Mouse (Mus musculus) retina, adult 2 months (tissue): ENCODE measurements around the gene Hs6st1.

Experiments
- DNase-seq: peaks from one replicate; pipeline ENCODE4 v3.0.0-alpha.2; 2012; ENCODE audit warnings: low read depth, low spot score

Gene Hs6st1

GRCm38 (mm10) chr1:36083554-36083953, 15.4 kb downstream of the Hs6st1 start:
- no peak for DNase-seq

DNA sequence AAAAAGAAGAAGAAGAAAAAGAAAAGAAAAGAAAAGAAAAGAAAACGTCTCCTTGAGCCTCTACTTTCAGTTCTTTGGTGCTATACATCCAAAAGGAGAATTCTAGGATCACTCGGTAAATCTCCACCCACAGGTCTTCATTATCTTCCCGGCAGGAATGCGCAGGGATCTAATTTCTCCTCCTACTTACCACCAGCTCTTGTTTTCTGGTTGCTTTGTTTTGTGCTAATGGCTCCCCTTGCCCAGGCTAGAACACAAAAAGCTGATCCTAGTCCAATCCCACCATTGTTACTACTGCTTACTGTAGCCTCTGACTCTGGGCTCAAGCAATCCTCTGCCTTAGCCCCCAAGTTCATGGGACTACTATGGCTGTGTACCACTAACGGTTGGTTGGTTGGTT, 16.9 kb downstream of the Hs6st1 start:
- DNase-seq: no peak

GRCm38 (mm10) chr1:36088367-36088766, 20.2 kb downstream of the Hs6st1 start:
- no peak for DNase-seq

DNA sequence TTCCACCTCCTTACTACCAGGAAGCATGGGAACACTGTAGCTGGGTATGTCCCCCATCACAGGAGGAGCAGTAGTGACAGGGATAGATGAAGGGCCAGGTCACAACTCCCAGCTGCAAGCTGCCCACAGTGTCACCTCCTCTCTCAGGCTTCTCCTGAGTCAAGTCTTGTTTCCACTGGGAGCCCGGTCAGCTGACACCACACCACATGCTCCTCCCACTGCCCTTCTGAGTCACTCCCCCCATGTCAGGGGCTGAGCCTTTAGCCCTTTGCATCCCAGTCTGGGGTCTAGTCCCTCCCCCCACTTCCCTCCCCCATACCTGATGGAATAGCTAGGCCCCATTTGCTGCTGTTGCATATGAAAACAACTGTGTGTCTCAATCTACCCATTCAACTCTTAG, 21.3 kb downstream of the Hs6st1 start:
- DNase-seq: no peak

GRCm38 (mm10) chr1:36090011-36090721, 22.0 kb downstream of the Hs6st1 start:
- DNase-seq: no peak

DNA sequence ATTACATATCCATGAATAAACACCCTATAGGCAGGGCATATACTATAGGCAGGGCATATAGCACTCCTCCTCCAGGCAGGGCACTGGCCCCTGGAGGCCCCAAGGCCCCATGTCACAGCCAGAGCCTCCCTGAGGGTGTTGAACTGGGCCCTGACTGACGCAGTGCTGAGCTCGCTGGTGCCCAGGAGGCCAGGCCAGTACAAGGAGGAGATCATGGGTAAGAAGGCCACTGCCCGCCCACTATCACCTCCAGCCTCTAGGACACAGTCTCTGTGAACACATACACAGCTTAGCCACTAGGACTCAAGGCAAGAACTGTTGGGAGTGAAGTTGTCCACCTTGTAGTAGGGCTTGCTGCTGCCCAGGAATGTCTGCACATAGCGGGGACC, 22.5 kb downstream of the Hs6st1 start:
- no peak for DNase-seq

DNA sequence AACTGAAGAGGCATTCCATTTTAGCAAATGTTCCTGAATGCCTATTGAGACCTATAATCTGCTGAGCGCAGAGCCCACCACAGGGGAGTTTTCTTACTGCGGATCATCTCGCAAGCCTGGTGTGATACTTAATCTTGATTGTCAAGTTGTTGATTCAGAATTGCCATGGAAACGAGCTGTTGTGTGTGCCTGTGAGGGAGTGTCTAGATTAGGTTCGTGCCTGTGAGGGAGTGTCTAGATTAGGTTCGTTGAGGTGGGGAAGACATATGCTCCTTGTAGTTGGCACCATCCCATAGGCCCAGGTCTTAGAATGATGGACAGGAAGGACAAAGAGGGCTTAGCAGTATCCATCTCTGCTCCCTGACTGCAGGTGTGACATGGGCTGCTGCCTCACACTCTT, 23.0 kb downstream of the Hs6st1 start:
- DNase-seq: no peak

DNA sequence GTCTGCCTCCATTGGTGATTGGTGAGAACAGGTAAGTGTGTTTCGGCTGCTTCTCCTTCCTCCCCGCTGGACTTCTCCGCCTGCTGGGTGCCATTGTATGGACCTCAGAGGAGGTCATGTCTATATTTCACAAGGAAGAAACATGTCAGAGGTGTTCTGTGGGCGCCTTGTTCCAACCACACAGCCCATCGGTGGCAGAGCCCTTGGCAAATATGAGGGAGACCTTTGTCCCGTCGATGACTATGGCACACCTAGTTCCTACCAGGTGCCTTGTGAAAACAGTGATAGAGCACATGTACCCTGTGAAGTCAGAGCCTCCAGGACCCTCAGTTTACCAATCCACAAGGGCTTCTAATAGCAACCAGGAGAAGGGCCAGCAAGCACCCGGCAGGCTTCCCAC, 25.5 kb downstream of the Hs6st1 start:
- no peak for DNase-seq

GRCm38 (mm10) chr1:36095423-36096272, 27.4 kb downstream of the Hs6st1 start:
- DNase-seq: no peak

- DNase-seq: no peak
Observed at GRCm38 (mm10) chr1:36098432-36098831, 30.2 kb downstream of the Hs6st1 start.

GRCm38 (mm10) chr1:36100371-36100770, 32.2 kb downstream of the Hs6st1 start:
- DNase-seq: no peak

- no peak for DNase-seq
Observed at GRCm38 (mm10) chr1:36105917-36106706, 37.9 kb downstream of the Hs6st1 start.

DNA sequence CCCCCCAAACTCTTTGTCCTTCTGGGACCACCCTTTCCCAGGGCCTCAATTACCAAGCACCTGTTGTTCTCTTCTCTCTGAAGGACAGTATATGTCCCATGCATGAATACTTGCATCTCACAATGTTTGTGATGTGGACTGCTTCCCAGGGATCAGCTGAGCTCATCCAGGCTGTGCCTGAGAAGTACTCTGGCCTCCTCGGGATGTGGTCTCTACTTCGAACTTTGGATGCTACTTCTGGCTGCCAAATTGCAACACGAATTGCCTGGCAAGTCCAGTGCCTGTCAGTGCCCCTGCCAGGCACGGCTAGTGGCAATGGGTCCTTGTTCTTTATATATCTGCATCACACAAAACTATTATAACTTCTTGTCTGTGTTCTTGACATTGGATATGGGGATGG, 41.8 kb downstream of the Hs6st1 start:
- DNase-seq: no peak

DNA sequence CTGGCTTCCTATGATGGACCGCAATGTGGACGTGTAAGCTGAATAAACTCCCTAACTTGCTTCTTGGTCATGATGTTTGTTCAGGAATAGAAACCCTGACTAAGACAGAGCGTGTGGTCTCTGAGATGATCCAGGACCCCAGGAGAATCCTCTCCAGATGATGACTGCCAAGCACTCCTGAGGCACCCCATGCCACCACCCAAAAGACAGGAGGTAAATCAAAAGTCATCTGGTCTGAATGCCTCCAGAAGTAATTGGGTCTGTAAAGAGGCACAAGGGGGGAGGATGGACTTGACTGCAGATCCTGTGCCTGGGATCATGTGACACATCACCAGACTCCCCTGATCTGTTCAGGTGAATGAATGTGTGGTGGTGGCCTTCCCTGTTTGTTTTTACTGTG, 44.5 kb downstream of the Hs6st1 start:
- DNase-seq: no peak

GRCm38 (mm10) chr1:36113670-36114069, 45.5 kb downstream of the Hs6st1 start:
- no peak for DNase-seq

DNA sequence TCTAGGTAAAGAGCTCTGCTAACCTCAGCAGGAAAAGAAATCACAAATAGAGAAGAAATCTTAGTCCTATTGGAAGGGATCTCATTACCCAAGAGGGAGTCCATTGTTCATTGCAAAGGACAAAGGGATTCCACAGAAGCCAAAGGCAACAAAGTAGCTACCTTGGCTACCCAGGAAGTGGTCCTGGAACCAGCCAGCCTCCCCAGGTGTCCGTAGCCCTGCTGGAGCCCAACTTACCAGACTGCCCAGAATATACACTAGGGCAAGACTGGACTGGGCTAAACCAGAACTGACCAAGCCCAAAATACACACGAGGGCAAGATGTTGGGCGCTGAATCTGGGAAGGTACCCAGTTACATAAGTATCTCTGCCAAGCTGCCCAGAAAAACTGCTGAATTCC, 46.6 kb downstream of the Hs6st1 start:
- no peak for DNase-seq

DNA sequence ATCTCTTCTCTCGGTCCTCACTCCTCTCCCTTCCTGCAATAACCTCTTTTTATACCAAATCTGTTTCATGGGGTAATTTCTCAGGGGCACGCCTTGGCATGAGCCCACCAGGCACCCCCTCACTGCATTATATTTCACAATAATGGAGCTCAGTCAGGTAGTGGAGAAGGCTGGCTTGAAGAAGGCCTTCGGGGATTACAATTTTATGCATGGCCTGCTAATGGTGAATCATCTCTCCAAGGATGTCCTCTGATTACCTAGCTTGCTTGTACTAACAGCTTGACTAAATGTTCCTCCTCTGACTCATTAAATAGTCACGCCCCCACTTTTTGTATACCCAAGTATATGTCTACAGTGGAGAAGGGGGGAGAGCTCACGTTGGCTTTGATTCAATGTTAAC, 48.3 kb downstream of the Hs6st1 start:
- DNase-seq: no peak

- no peak for DNase-seq
Observed at GRCm38 (mm10) chr1:36118061-36118685, 50.0 kb downstream of the Hs6st1 start.

GRCm38 (mm10) chr1:36118958-36119357, 50.8 kb downstream of the Hs6st1 start:
- no peak for DNase-seq

GRCm38 (mm10) chr1:36119426-36119825, 51.2 kb downstream of the Hs6st1 start:
- DNase-seq: no peak

GRCm38 (mm10) chr1:36121172-36121571, 53.0 kb downstream of the Hs6st1 start:
- no peak for DNase-seq

DNA sequence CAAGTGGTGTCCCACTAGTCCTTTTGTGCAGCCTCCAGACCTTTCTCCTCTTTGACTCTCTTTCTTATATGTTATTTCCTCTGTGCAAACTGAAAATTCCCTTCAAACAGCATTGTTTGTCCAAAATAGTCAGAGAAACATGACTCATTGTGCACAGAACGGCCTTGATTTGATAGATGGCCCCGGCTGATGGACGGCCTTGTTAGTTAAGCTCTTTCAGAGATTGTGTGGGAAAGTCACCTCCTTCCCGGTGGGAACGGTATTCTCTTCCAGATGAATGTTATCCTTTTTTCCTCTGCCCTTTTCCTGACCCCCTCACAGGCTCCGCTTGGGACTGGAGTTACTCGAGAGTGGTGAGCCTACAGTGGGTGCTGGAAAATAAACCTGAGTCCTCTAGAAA, 56.9 kb downstream of the Hs6st1 start:
- no peak for DNase-seq
